Mouse (Mus musculus): ENCODE data around the gene Foxp1.

DNA sequence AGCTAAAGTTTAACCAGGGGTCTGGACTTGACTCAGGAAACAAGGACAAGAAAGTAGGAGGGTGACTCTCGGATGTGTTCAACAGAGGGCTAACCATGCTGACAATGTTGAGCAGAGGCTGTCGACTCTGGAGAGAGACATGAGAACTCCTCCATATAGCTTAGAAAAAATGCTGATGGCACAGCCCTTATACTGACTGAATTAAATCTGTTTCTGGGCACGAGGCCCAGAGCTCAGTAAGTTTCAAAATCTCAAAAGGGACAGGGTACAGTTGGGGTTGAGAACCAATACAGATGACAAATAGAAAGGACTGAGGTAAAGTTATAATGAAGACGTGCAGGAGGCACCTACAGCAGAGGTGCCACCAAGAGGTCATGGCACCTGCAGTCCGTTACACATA, 241.9 kb downstream of the Foxp1 start:
- TF ChIP-seq CTCF (IDR thresholded peaks at IDR 0.05; ENCODE audit: extremely low read depth, insufficient read depth, insufficient read length, insufficient replicate concordance) (no peak), POLR2A (IDR thresholded peaks at IDR 0.05; ENCODE audit: low read depth, low read length) (no peak)
